Mouse (Mus musculus) midbrain, postnatal 0 days (tissue): Measurements from ENCODE around the gene Umad1. TPM values are rescaled to one million over a fixed set of nuclear protein-coding genes. Genes with fewer than 3 reads are reported as not detected.

Source experiments
- ATAC-seq: fragments of 200-750 bp; cut with Nextera tagmentation; 2 replicates; pipeline ENCODE4 v1.8.0; 2017; ENCODE audit warnings: moderate number of reproducible peaks, mild to moderate bottlenecking, moderate TSS enrichment, moderate library complexity; ENCODE audit not compliant: low FRiP score
- DNase-seq: peaks from one replicate; pipeline ENCODE4 v3.0.0-alpha.2; 2015; ENCODE audit warnings: low spot score
- H3K27ac ChIP-seq: fragments of 300-500 bp; sonication (generic); 2 replicates; pipeline ENCODE4 v1.5.1; 2014; ENCODE audit warnings: low read depth, mild to moderate bottlenecking, low read length, mixed read lengths
- H3K27me3 ChIP-seq: fragments of 300-500 bp; sonication (generic); 2 replicates; pipeline ENCODE4 v1.6.1; 2014; ENCODE audit warnings: low read length, control low read depth, mixed read lengths; ENCODE audit not compliant: insufficient read depth
- H3K36me3 ChIP-seq: fragments of 300-500 bp; sonication (generic); 2 replicates; pipeline ENCODE4 v1.6.1; 2014; ENCODE audit warnings: low read length, control low read depth, mixed read lengths; ENCODE audit not compliant: insufficient read depth
- H3K4me1 ChIP-seq: fragments of 300-500 bp; sonication (generic); 2 replicates; pipeline ENCODE4 v1.6.1; 2014; ENCODE audit warnings: mild to moderate bottlenecking, control low read depth, antibody characterized with exemption, low read length, mixed read lengths; ENCODE audit not compliant: insufficient read depth
- H3K4me2 ChIP-seq: fragments of 300-500 bp; sonication (generic); 2 replicates; pipeline ENCODE4 v1.6.1; 2014; ENCODE audit warnings: low read depth, mild to moderate bottlenecking, low read length, mixed read lengths; ENCODE audit not compliant: poor library complexity, severe bottlenecking
- H3K4me3 ChIP-seq: fragments of 300-500 bp; sonication (generic); 2 replicates; pipeline ENCODE4 v1.5.1; 2014; ENCODE audit warnings: low read depth, mild to moderate bottlenecking, low read length, moderate library complexity
- H3K9ac ChIP-seq: fragments of 300-500 bp; sonication (generic); replicated peaks from 2 replicates; pipeline ENCODE4 v1.6.1; 2014; ENCODE audit warnings: mild to moderate bottlenecking, low read length, moderate library complexity, mixed read lengths; ENCODE audit not compliant: poor library complexity, severe bottlenecking
- H3K9me3 ChIP-seq: fragments of 300-500 bp; sonication (generic); 2 replicates; pipeline ENCODE4 v1.6.1; 2016; ENCODE audit warnings: low read length, control low read depth
- CTCF ChIP-seq: IDR thresholded peaks from 2 replicates; pipeline ENCODE4 v1.5.1; 2016; ENCODE audit warnings: antibody characterized with exemption, mild to moderate bottlenecking
- WGBS: fragments of 180-500 bp; shearing (Covaris S2); extraction: QIAGEN DNeasy Blood & Tissue Kit; methylation state at CpG from one replicate; pipeline ENCODE4 v1.1.7; 2014; 5-methylcytosine and 5-hydroxymethylcytosine counted together
- polyA plus RNA-seq: library from polyadenylated mRNA; unstranded; fragments of >200 nt; fragmentation: Nextera tagmentation; extraction: Ambion mirVana; gene quantifications from 2 replicates; pipeline ENCODE4 v1.2.1, GENCODE M21; 2015
- total RNA-seq: library from RNA; depleted of rRNA; stranded (reverse); fragments of >200 nt; gene quantifications from 2 replicates; pipeline ENCODE4 v1.2.3, GENCODE M21; 2014

Umad1 gene
- total and polyA plus RNA-seq, 2 experiments from 2014 or later: 25.4 to 70.2 TPM

GRCm38 (mm10) chr6:8430610-8431234, 171.6 kb downstream of the Umad1 start:
- WGBS: 94% methylated on average over 9 of the region's 9 CpGs
- H3K27ac ChIP-seq: no peak overlapping the region
- no peak for ATAC-seq

GRCm38 (mm10) chr6:8433179-8433578, 174.1 kb downstream of the Umad1 start:
- WGBS: 69% methylated on average over 9 of the region's 9 CpGs
- H3K27ac ChIP-seq: no peak overlapping the region
- ATAC-seq (no peak), DNase-seq (no peak)
- H3K36me3 ChIP-seq: no peaks in the 10 kb centered on the region
- no peak overlapping the region for H3K4me2 ChIP-seq
- no peak overlapping the region for H3K9ac ChIP-seq
- TF ChIP-seq CTCF: no peak
- H3K4me3 ChIP-seq: no peak overlapping the region
- H3K27me3 ChIP-seq: no peaks in the 10 kb centered on the region
- H3K9me3 ChIP-seq: no peaks in the 10 kb centered on the region
- H3K4me1 ChIP-seq: no peaks in the 10 kb centered on the region

More at GRCm38 (mm10) chr6:8430610-8431234, 171.6 kb downstream of the Umad1 start:
- Histone ChIP-seq H3K9ac (no peak overlapping the region), H3K4me1 (no peaks in the 10 kb centered on the region), H3K9me3 (no peaks in the 10 kb centered on the region), H3K27me3 (no peaks in the 10 kb centered on the region), H3K4me2 (no peak overlapping the region), H3K4me3 (no peak overlapping the region), H3K36me3 (no peaks in the 10 kb centered on the region; the same call in 1 of the 2 replicates)
- no peak for DNase-seq
- TF ChIP-seq CTCF: no peak

DNA sequence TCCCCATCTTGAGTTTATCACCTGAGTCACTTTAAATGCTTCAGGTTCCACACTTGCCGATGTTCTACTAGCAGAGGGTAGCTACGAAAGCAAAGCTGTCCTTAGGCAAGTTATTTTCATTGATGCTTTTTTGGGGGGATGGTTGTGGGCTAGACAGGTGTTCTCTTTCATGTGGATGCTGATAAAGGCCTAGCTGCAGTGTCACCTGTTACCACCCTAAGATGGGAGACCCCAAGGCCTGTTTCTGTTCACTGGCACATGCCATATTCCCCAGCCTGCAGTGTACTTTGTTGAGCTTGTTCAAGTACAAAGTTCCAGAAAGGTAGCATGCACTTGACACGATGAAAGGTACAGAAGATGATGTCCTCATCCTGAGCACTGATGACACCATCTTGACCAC, 178.8 kb downstream of the Umad1 start:
- ATAC-seq (no peak), DNase-seq (no peak)
- Histone ChIP-seq H3K4me3 (no peak overlapping the region), H3K36me3 (no peaks in the 10 kb centered on the region), H3K4me2 (no peak overlapping the region), H3K4me1 (no peaks in the 10 kb centered on the region), H3K27ac (no peak overlapping the region), H3K27me3 (no peaks in the 10 kb centered on the region), H3K9me3 (no peaks in the 10 kb centered on the region), H3K9ac (no peak overlapping the region)
- no peak for TF ChIP-seq CTCF
- 88% methylated on average over 3 of the region's 3 CpGs for WGBS

GRCm38 (mm10) chr6:8441814-8442213, 182.7 kb downstream of the Umad1 start:
- Histone ChIP-seq H3K27me3 (no peaks in the 10 kb centered on the region), H3K9ac (no peak overlapping the region), H3K4me1 (no peaks in the 10 kb centered on the region), H3K4me2 (no peak overlapping the region), H3K36me3 (no peaks in the 10 kb centered on the region), H3K27ac (no peak overlapping the region), H3K4me3 (no peak overlapping the region), H3K9me3 (no peaks in the 10 kb centered on the region)
- no peak for DNase-seq
- TF ChIP-seq CTCF: no peak
- WGBS: 93% methylated on average over 3 of the region's 3 CpGs
- no peak for ATAC-seq

- no peak overlapping the region for H3K27ac ChIP-seq
- H3K9me3 ChIP-seq: no peaks in the 10 kb centered on the region
- H3K4me3 ChIP-seq: no peak overlapping the region
- ATAC-seq: peak; percentile 56; the same call in 1 of the 2 replicates
- H3K4me2 ChIP-seq: no peak overlapping the region
- no peak for TF ChIP-seq CTCF
- WGBS: 40% methylated on average over 5 of the region's 5 CpGs
- H3K36me3 ChIP-seq: no peaks in the 10 kb centered on the region
- no peak overlapping the region for H3K9ac ChIP-seq
- no peaks in the 10 kb centered on the region for H3K27me3 ChIP-seq
- DNase-seq: peak; percentile 62
- no peaks in the 10 kb centered on the region for H3K4me1 ChIP-seq
These were observed 187.7 kb downstream of the Umad1 start for GRCm38 (mm10) chr6:8446786-8447185.

GRCm38 (mm10) chr6:8455599-8455998, 196.5 kb downstream of the Umad1 start:
- 79% methylated on average over 5 of the region's 5 CpGs for WGBS
- ATAC-seq: no peak

More at GRCm38 (mm10) chr6:8455599-8455998, 196.5 kb downstream of the Umad1 start:
- no peak overlapping the region for H3K27ac ChIP-seq
- no peak overlapping the region for H3K4me2 ChIP-seq
- H3K4me3 ChIP-seq: no peak overlapping the region
- no peak for TF ChIP-seq CTCF
- no peaks in the 10 kb centered on the region for H3K9me3 ChIP-seq
- no peaks in the 10 kb centered on the region for H3K27me3 ChIP-seq
- no peak overlapping the region for H3K9ac ChIP-seq
- H3K4me1 ChIP-seq: no peaks in the 10 kb centered on the region
- no peaks in the 10 kb centered on the region for H3K36me3 ChIP-seq
- DNase-seq: peak; percentile 54
